Mouse (Mus musculus): ENCODE data around the gene Kcnk4.
"Not testable (repeated sequence)": the region's sequence is repeated elsewhere in the genome, so short reads cannot be mapped to it uniquely, and the experiment has no call there.

Gene Kcnk4

DNA sequence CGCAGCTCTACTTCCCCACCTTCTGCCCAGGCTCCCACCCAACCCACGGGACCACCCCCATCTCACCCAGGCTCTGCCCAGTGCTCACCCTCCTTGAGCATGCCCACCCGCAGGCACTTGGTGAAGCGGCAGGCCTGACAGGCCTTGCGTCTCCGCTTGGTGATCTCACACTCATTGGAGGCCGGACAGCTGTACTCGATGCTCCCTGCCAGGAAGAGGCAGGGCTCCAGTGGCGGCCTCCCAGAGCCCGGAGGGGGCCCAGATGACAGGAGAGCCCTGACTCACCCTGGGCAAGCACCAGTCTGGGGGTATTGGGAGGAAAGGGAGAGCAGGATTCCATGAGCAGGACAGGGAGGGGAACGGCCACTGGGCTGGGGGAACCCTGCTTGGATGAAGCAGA lies 20.3 kb downstream of the Kcnk4 start:
- peak in 1 of 2 experiments; percentile 10 for DNase-seq

DNA sequence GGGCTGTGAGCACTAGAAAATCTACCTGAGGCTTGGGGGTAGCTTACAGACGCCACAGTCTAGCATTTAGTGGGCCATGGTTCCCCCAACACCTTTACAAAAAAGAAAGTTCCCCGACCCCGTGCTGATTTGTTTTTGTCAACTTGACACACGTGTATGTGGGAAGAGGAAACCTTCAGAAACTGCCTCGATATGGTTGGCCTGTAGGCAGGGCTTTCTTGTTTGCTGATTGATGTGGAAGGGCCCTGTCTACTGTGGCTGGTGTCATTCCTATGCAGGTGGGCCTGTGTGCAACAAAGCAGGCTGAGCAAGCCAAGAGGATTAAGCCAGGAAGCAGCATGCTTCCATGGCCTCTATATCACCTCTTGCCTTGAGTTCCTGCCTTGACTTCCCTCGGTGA lies 21.3 kb downstream of the Kcnk4 start:
- DNase-seq = no peak

DNA sequence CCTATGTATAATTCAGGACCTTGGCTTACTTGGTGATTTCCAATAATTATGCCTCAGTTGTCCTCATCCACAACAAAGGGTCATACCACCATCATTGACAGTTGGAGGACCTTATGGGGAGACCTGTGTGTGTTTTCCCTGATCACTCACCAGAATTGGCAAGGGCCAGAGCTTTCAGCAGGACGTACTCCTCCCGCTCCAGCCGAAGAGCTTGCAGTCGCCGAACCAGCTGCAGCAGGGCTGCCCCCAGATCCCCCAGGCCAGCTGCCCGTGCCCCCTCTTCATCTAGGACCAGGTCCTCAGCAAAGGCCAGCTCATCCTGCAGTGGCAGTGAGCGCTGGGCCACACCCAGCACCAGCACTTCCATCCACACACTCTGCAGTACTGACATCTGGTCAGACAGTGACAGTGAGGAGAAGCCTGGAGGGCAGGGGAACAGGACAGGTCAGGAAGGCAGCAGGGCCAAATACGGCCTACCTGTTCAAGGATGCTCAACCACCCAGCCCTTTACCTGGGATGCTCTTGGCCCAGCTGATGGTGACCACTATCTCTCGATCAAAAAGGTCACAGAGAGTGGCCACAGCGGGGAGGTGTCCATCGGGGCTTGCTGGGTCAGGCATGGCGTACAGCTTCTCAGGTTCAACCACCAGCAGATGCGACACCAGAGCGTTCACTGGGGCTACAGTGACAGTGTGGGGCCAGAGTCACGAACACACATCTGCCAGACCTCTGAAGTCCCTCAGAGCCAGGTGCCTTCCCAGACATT lies 21.9 kb downstream of the Kcnk4 start:
- no peak for DNase-seq

DNA sequence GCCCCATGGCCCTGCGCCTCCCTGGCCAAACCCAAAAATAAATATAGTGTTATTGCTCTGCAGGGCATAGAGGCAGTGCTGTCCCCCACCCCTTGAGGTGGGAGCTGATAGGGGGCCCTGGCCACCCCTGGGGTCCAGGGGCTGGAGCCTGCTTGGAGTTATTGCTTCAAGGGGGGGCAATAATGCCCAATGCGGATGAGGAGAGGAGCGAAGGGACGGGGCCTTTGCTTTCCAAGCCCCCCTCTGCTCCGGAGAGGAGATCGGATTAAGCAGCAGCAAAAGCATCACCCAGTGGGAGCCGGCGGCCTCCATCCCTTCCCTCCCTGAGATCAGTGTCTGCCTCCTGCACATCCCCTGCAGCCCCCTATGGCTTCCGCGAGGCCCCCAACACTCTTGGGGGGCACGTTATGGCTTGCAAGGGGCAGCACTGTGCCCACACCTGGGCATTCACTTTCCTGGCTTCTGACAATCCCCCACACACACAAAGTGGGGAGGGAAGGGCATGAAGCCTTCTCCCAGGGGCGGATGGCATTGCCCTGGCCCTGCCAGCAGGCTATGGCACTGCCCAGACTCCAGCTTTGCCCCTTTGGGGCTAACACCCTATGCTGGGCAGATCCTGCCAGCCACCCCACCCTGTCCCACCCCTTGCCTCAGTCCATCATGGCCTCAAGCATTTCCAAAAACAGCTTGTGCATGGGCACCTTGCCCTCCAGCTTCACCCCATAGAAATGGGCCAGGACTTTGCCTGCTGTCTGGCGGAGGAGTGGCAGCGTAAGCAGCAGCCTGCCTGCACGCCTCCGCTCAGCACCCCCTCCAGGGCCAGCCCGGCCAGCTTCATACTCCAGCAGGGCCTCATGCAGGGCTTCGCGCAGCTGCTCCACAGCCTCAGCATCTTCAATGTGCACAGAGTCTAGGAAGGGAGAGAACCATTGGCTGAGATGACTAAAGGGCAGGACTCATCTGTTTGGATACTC lies 22.9 kb downstream of the Kcnk4 start:
- DNase-seq = peak in 1 of 2 experiments; percentile 24

DNA sequence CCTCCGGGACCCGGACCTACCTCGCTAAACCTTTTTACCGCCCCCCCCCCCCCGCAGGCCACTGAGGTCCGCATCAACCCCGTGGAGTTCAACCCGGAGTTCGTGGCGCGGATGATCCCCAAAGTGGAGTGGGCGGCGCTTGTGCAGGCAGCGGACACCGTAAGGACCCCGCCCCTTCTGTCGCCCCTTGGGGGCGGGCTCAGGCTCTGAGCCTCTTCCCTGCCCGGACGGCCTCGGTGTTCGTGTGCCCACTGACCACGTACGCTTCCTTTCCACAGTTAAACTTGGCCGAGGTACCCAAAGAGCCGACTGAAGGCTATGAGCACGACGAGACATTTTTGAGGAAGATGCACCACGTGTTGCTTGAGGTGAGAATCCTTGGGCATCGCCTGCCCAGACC lies 24.0 kb downstream of the Kcnk4 start:
- DNase-seq = peak; percentile 48 to 55

DNA sequence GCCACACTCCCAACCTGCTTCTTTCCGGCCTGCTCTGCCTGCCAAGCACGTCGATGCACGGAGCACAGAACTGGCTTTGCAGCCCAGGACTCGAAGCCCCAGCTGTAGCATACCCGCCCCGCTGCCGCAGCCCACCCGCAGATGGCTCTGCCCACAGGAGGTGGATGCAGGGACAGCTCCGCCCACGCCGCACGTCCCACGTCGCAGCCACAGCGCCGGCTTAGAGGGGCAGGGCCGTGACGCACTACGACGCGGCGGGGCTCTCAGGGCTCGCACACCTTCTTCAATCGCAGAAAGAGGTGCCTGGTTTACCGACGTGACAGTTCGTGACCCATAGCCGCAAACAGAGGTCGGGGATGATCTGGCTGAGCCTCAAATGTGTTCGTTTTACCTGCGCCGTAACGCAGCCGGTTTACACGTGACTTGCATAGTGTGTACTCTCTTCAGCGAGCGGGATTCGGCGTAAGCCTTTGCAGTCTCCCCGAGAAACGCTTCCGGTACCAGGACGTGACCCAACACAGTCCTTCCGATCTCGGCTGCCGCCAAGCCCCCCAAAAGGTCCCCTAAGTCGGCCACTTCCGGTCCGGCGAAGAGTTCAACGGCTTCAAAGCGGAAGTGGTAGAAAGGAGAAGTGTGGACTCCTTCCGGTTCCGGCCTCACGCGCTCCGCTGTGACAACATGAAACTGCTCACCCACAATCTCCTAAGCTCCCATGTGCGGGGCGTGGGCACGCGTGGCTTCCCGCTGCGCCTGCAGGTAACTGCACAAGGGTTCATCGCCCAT lies 24.6 kb downstream of the Kcnk4 start, which contains the start of the genes Trmt112 and Prdx5:
TSS of gene Trmt112 (plus strand) at position 192 of the 783 bp plus-strand sequence.
TSS of gene Prdx5 (minus strand) at position 600 of the 783 bp plus-strand sequence.
- DNase-seq = peak; percentile 92

DNA sequence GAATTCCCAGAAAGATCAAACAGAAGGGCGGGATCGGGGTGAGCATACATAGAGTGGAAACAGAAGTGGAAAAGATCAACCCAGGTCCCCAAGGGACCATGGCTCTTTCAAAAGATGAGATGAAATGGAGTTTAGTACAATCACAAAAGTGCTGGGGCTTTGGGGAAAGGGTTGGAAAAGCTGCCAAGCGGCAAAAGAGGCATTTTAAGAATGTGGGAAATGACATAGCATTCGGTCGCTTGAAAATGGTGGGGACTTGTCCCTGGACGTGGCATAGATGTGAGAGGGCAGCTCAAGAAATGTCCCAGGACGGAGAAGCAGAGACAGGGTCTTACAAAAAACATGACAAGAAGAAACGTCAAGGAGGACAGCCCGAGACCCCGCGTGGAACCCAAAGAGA lies 25.3 kb downstream of the Kcnk4 start:
- no peak for DNase-seq

DNA sequence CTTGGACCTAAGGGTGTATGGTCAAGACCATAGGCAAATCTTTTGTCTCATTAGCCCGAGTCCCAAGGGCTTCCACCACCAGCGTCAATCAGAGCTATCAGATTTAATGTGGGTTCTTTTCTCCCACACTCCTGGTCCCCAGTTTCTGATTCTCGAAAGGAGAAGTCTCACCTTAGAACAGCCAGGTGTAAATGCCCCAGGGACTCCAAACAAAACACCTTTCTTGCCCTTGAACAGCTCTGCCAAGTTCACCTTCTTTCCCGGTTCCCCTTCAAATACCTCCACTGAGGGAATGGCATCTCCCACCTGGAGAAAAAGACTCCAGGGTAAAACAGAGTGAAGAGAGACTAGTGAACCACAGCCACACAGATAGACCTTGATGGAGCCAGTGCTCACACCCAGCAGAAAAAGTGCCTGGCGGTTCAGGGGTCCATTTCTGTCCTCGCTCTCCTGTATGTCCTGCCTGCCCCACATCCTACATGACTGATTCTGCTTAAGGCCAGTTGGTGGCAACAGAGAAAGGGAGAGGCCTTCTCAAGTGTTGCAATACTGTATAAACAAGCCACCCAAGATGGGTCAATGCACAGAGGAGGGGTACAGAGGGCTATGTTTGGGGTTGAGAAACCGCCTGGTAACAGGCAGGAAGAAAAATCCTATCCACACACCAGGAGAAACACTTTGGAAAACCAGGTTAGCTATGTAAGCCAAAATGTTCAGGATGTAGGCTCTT lies 26.3 kb downstream of the Kcnk4 start:
- DNase-seq = no peak

DNA sequence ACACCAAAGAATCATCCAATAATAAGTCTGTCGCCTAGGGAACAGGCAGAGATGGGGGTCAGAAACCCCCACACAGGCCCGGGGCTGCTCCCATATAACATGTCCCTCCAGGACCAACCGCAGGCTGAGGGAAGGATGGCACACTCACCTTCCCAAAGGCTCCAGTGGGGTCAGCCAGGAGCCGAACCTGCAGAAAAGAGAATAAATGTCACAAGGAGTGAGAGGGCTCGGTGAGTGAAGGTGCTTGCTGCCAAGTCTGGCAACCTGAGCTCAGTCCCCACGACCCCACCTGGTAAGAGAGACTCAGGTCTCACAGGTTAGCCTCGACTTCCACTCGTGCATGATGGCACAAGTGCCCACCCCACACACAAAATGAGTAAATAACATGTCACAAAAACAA lies 27.2 kb downstream of the Kcnk4 start:
- no peak for DNase-seq

DNA sequence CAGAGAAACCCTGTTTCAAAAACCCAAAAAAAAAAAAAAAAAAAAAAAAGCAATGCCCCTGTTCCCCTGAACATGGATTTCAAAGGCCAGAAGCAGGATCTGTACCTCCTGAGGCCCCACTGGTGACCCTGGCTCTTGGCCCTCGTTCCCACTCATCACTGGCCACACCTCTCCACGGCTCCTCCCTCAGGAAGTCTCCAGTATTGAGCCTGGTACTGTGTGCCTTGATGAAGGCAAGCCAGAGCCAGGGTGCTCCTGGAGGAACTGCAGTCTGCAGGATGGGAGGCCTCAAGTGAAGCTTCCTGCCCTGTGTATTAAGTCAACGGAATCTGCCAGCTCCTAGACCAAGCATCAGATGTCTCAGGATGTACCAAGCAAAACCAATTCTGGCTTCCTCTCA lies 28.1 kb downstream of the Kcnk4 start:
- DNase-seq = no peak

DNA sequence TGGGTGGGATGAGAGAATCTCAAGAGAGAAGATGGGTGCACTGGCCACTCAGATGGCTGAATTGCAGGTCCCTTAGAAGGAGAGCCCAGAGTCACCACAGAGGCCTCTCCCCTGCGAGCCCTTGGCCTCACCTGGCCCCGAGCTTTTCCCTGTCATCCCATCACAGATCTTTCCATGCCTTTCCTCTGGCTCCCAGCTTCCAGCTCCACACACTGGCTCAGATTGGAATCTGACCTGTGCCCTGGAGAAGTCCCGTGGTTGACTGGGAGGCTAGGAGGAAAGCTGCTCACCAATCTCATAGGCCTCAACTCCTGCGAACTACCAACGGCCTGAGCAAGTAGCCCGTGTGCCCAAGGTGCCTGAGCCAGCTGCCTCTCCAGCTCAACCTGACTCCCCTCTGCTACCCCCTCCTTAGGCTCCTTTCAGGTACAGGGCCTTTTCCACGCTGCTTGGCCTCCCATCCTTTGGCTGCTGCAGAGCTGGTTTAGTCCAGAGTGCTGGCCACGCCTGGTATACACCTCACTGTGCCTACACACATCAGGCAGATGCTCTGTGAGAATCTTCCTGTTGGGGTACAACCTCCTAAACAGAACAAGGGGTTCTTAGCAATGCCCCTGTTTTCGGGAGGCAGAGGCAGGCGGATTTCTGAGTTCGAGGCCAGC lies 28.7 kb downstream of the Kcnk4 start:
- no peak for DNase-seq

DNA sequence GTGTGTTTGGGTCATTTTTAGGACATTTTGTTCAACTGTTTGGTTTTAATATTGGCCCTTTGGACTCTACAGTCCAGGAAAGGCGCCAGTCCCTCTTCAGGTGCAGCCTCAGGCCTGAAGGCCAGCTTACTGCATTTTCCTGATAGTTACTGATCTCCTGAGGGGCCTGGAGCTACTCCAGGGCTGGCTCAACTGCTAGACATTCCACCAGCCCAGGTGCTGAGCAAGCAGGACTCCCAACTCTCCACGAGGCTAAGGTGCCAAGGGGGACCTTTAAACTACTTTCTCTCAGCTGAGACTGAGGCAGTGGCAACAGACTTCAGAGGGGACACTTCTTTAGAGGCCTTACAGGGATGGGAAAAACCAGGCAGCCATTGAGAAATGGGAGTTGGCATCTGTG lies 29.5 kb downstream of the Kcnk4 start:
- no peak for DNase-seq

DNA sequence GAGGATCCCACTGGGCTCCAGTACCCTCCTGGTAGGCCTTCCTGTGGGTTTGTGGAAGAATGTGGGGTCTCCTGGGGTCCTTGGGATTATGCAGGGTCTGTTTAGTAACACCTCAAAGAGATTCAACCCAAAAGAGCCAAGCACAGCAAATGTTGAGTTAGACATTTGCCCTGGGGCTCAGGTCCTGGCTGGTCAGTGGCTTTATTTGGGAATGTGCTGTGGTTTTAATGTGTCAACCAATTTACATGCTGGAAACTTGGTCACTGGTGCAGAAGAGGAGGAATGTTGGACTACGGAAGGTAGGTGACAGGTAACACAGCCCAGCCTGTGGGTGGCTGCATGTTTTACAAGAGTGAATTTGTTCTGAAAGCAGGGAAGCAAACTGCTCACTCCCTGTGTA lies 31.3 kb downstream of the Kcnk4 start:
- no peak for DNase-seq

DNA sequence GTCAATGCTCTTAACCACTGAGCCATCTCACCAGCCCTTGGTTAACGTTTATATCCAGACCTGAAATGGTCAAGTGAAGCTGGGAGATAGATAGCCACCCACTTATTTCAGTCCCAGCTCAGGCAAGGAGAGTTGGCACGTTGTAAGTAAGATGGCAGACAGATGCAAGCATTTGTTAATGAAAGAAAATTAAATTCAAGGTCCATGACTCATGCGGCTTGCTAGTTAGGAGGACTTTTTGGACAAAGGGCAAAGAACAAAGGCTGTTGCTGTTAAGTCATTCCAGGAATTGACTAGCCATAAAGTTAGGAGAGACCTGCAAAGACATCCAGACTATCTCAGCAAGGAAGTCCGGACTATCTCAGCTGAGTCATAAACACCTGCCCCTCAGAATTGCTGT lies 34.7 kb downstream of the Kcnk4 start:
- DNase-seq = no peak

DNA sequence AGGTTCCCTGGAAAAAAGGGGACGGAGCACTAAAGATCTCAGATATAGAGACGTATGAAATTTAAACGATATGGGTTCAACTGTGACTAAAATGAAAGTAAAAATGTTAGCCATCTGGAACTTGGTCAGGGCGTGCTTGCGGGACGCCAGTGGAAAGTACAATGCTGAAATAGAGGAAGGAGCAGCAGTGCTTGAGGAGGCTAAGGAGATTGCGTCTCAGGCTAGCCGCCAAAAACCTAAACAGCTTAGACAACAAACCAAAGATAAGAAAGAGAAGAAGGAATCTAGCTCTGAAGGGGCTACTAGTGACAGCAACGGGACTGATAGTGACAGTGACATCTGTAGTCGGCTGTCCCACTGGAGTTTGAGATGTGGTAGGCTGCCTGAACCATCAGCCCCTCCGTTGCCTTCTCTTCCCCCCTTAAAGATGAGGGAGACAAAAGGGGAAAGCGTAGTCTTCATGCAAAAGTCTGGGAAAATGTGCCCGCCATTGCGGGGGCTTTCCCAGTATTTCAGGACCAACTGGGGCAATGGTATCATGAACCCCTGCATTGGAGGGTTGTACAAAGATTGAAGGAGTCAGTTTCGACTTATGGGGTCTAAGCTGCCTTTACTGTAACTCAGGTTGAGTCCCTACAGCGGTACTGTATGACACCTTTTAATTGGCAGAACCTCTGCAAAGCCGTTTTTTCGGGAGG lies 38.6 kb downstream of the Kcnk4 start:
- not testable (repeated sequence) for DNase-seq

DNA sequence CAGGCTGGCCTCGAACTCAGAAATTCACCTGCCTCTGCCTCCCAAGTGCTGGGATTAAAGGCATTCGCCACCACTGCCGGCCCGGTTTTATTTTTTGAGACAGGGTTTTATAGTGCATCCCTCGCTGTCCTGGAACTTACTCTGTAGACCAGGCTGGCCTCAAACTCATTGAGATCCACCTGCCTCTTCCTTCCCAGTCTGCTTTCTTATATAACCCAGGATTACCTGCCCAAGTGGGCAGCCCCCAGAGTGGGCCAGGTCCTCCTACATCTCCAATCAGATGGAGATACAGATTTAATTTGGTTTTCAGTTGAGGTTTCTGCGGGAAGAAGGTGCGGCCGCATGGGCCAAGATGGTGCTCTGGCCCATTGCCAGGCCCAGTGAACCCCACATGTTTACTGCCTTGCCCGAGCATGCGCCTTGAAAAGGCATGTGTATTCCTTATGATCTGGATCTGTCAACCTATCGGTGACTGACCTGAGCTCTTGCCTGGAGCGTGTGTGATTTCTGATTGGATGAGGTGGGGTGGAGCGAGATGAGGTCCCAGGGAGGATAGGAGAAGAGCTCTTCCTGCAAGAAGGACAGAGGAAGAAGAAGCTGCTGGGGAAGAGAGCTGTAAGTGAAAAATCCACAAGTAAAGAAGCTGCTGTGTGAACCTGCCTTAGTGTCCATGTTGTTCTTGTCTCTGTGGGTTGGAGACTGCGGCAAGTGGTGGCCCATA lies 40.4 kb downstream of the Kcnk4 start:
- no peak for DNase-seq

DNA sequence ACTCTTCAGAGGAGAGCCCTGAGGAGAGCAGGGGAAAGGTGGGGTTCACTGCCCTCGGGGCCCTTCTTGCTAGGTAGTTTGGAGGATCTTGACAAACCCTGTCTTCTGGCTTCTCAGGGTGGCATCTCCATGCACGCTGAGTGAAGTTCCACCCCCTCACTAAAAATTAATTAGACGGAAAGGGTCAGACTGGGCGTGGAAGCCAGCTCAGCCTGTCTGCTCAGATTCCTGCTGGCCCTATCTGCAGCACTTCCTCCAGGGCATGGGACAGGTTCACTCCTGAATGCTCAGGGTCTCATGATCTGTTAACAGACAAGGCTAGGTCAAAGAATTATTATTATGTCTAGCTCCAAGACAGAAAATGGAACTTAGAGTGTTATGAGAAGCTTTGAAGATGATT lies 41.8 kb downstream of the Kcnk4 start:
- no peak for DNase-seq

DNA sequence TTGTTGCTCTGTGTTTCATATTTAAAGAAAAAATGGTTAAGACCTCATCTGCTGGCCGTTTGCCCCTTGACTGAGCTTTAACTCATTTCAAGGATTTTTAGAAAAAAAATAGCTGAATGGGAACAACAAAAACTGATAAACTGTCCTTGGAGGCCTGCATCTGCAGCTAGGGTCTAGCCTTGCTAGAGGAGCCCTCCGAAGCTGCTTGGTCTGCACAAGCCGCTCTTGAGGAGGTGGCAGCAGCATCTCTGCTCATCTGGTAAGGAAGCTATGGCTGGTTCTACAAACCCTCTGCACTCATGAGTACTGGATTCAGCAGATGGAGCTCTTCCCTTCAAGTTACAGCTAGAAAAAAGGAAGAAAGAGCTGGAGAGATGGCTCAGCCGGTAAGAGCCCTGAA lies 56.4 kb downstream of the Kcnk4 start:
- DNase-seq = no peak

DNA sequence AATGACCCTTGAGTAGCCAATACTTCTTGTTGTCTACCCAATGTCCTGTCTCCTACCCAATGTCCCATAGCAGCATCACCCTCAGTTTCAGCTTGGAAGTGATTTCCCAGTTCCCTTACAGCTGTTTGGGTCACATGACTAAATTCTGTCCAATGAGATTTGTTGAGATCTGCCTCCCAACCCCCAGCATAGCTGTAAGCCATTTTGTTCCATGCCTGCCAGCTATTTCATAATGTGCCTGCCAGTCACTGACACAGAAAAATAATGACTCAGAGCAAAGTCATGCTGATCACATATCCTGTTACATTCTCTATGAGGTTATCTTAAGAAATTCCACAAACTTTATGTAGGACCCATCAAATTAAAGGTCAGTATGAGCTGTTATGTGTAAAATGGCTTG lies 57.5 kb downstream of the Kcnk4 start:
- DNase-seq = no peak

DNA sequence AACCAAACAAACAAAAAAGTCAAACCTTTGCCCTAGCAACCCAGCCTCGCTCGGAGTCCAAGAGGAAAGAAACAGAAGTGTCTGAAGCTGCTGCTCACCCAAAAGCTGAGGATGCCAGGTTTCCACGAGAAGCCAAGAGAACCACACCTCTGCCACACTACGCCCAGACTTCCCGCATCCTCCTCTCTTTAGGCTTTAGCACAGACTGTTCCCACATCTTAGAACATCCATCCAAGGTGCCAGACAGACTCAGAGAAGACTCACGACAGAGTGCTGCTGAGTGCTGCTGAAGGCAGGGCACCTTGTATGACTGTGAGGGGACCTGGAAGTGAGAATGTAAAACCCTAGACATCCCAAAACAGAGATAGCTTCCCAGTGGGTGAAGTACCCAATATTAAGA lies 58.5 kb downstream of the Kcnk4 start:
- no peak for DNase-seq
